Mouse (Mus musculus): Measurements from ENCODE around the gene Proser1. TPM values are rescaled to one million over a fixed set of nuclear protein-coding genes. Genes with fewer than 3 reads are reported as not detected.
A peak's percentile ranks its signal among the peaks of the same experiment; 100 is the strongest.

The Proser1 gene
- polyA plus RNA-seq, 1 experiment: 7.0 TPM

GRCm38 (mm10) chr3:53498351-53498905 lies 35.0 kb downstream of the Proser1 start:
- no peaks in the 10 kb centered on the region for H3K27me3 ChIP-seq (ENCODE audit: control insufficient read depth, insufficient read depth, low read length)
- TF ChIP-seq CTCF (IDR thresholded peaks at IDR 0.05; ENCODE audit: control insufficient read depth, insufficient read depth, insufficient replicate concordance, low read depth, low read length) (no peak), POLR2A (IDR thresholded peaks at IDR 0.05; ENCODE audit: control insufficient read depth, low read depth, low read length) (no peak)
- H3K36me3 ChIP-seq (ENCODE audit: control insufficient read depth, insufficient read depth, low read length): no peaks in the 10 kb centered on the region
- H3K4me1 ChIP-seq (ENCODE audit: control insufficient read depth, insufficient read depth, low read length): no peaks in the 10 kb centered on the region
- no peak overlapping the region for H3K27ac ChIP-seq (ENCODE audit: control insufficient read depth, insufficient read depth, low read depth, low read length)
- no peak overlapping the region for H3K4me3 ChIP-seq (ENCODE audit: control insufficient read depth, low read depth, low read length)

GRCm38 (mm10) chr3:53502428-53502827 lies 39.0 kb downstream of the Proser1 start:
- Histone ChIP-seq H3K4me3 (ENCODE audit: control insufficient read depth, low read depth, low read length) (no peak overlapping the region), H3K36me3 (ENCODE audit: control insufficient read depth, insufficient read depth, low read length) (no peaks in the 10 kb centered on the region), H3K27me3 (ENCODE audit: control insufficient read depth, insufficient read depth, low read length) (no peaks in the 10 kb centered on the region), H3K4me1 (ENCODE audit: control insufficient read depth, insufficient read depth, low read length) (no peaks in the 10 kb centered on the region), H3K27ac (ENCODE audit: control insufficient read depth, insufficient read depth, low read depth, low read length) (no peak overlapping the region)
- TF ChIP-seq POLR2A (IDR thresholded peaks at IDR 0.05; ENCODE audit: control insufficient read depth, low read depth, low read length): no peak
- TF ChIP-seq CTCF (IDR thresholded peaks at IDR 0.05; ENCODE audit: control insufficient read depth, insufficient read depth, insufficient replicate concordance, low read depth, low read length): no peak; the same call in 1 of the 2 replicates

- TF ChIP-seq POLR2A (IDR thresholded peaks at IDR 0.05; ENCODE audit: control insufficient read depth, low read depth, low read length) (no peak), CTCF (IDR thresholded peaks at IDR 0.05; ENCODE audit: control insufficient read depth, insufficient read depth, insufficient replicate concordance, low read depth, low read length) (no peak)
- H3K27me3 ChIP-seq (ENCODE audit: control insufficient read depth, insufficient read depth, low read length): no peaks in the 10 kb centered on the region
- no peak overlapping the region for H3K27ac ChIP-seq (ENCODE audit: control insufficient read depth, insufficient read depth, low read depth, low read length)
- H3K4me1 ChIP-seq (ENCODE audit: control insufficient read depth, insufficient read depth, low read length): no peaks in the 10 kb centered on the region
- H3K36me3 ChIP-seq (ENCODE audit: control insufficient read depth, insufficient read depth, low read length): no peaks in the 10 kb centered on the region
- H3K4me3 ChIP-seq (ENCODE audit: control insufficient read depth, low read depth, low read length): no peak overlapping the region
Observed at GRCm38 (mm10) chr3:53513096-53513495, 49.6 kb downstream of the Proser1 start.

GRCm38 (mm10) chr3:53514221-53515065 lies 51.0 kb downstream of the Proser1 start:
- H3K27ac ChIP-seq (ENCODE audit: control insufficient read depth, insufficient read depth, low read depth, low read length): no peak overlapping the region
- TF ChIP-seq POLR2A (IDR thresholded peaks at IDR 0.05; ENCODE audit: control insufficient read depth, low read depth, low read length): no peak
- no peak for TF ChIP-seq CTCF (IDR thresholded peaks at IDR 0.05; ENCODE audit: control insufficient read depth, insufficient read depth, insufficient replicate concordance, low read depth, low read length)
- no peaks in the 10 kb centered on the region for H3K4me1 ChIP-seq (ENCODE audit: control insufficient read depth, insufficient read depth, low read length)
- H3K4me3 ChIP-seq (ENCODE audit: control insufficient read depth, low read depth, low read length): no peak overlapping the region
- no peaks in the 10 kb centered on the region for H3K36me3 ChIP-seq (ENCODE audit: control insufficient read depth, insufficient read depth, low read length)
- H3K27me3 ChIP-seq (ENCODE audit: control insufficient read depth, insufficient read depth, low read length): no peaks in the 10 kb centered on the region

GRCm38 (mm10) chr3:53522794-53523193 lies 59.3 kb downstream of the Proser1 start:
- Histone ChIP-seq H3K4me3 (ENCODE audit: control insufficient read depth, low read depth, low read length) (no peak overlapping the region), H3K27me3 (ENCODE audit: control insufficient read depth, insufficient read depth, low read length) (no peaks in the 10 kb centered on the region), H3K36me3 (ENCODE audit: control insufficient read depth, insufficient read depth, low read length) (no peaks in the 10 kb centered on the region), H3K27ac (ENCODE audit: control insufficient read depth, insufficient read depth, low read depth, low read length) (no peak overlapping the region), H3K4me1 (ENCODE audit: control insufficient read depth, insufficient read depth, low read length) (no peaks in the 10 kb centered on the region; the same call in 1 of the 2 replicates)
- TF ChIP-seq CTCF (IDR thresholded peaks at IDR 0.05; ENCODE audit: control insufficient read depth, insufficient read depth, insufficient replicate concordance, low read depth, low read length) (no peak), POLR2A (IDR thresholded peaks at IDR 0.05; ENCODE audit: control insufficient read depth, low read depth, low read length) (no peak)

- H3K4me1 ChIP-seq (ENCODE audit: control insufficient read depth, insufficient read depth, low read length): no peaks in the 10 kb centered on the region; the same call in 1 of the 2 replicates
- H3K36me3 ChIP-seq (ENCODE audit: control insufficient read depth, insufficient read depth, low read length): no peaks in the 10 kb centered on the region
- peak overlapping the region; percentile 36 for H3K4me3 ChIP-seq (ENCODE audit: control insufficient read depth, low read depth, low read length)
- H3K27me3 ChIP-seq (ENCODE audit: control insufficient read depth, insufficient read depth, low read length): no peaks in the 10 kb centered on the region
- H3K27ac ChIP-seq (ENCODE audit: control insufficient read depth, insufficient read depth, low read depth, low read length): no peak overlapping the region
- TF ChIP-seq CTCF (IDR thresholded peaks at IDR 0.05; ENCODE audit: control insufficient read depth, insufficient read depth, insufficient replicate concordance, low read depth, low read length) (peak; percentile 64; the same call in 1 of the 2 replicates), POLR2A (IDR thresholded peaks at IDR 0.05; ENCODE audit: control insufficient read depth, low read depth, low read length) (no peak)
Observed at GRCm38 (mm10) chr3:53525737-53526136, 62.3 kb downstream of the Proser1 start.

GRCm38 (mm10) chr3:53530305-53530704 lies 66.8 kb downstream of the Proser1 start:
- Histone ChIP-seq H3K4me1 (ENCODE audit: control insufficient read depth, insufficient read depth, low read length) (no peaks in the 10 kb centered on the region), H3K27ac (ENCODE audit: control insufficient read depth, insufficient read depth, low read depth, low read length) (no peak overlapping the region), H3K4me3 (ENCODE audit: control insufficient read depth, low read depth, low read length) (no peak overlapping the region), H3K27me3 (ENCODE audit: control insufficient read depth, insufficient read depth, low read length) (no peaks in the 10 kb centered on the region), H3K36me3 (ENCODE audit: control insufficient read depth, insufficient read depth, low read length) (no peaks in the 10 kb centered on the region)
- TF ChIP-seq CTCF (IDR thresholded peaks at IDR 0.05; ENCODE audit: control insufficient read depth, insufficient read depth, insufficient replicate concordance, low read depth, low read length) (no peak), POLR2A (IDR thresholded peaks at IDR 0.05; ENCODE audit: control insufficient read depth, low read depth, low read length) (no peak)

Other genes with a start within 250 kb of the Proser1 start
- gene Nhlrc3, start 334 bp upstream of the Proser1 start, polyA plus RNA-seq (2012; rRNA removed): 2.7 and 3.5 TPM in 2 replicates
- gene Stoml3, start 25.0 kb downstream of the Proser1 start, polyA plus RNA-seq (2012; rRNA removed): not detected in 2 replicates
- 0.79 and 0.98 TPM in 2 replicates for gene Frem2, start 193.7 kb downstream of the Proser1 start, polyA plus RNA-seq (2012; rRNA removed)